Mouse (Mus musculus): Measurements from ENCODE around the gene Acadvl.

Gene Acadvl

GRCm38 (mm10) chr11:70028401-70029129 lies 13.4 kb upstream of the Acadvl start:
- in situ Hi-C loops (cut with MboI, MseI), result no loop called here

- in situ Hi-C loops (cut with MboI, MseI), result no loop called here
Observed at GRCm38 (mm10) chr11:70027397-70027796, 12.2 kb upstream of the Acadvl start.

- in situ Hi-C loops (cut with MboI, MseI), result no loop called here
Observed at GRCm38 (mm10) chr11:70026689-70027088, 11.5 kb upstream of the Acadvl start.

GRCm38 (mm10) chr11:70024151-70024514 lies 8.9 kb upstream of the Acadvl start:
- in situ Hi-C loops (cut with MboI, MseI), result no loop called here

- in situ Hi-C loops (cut with MboI, MseI), result no loop called here
Observed at GRCm38 (mm10) chr11:70023481-70024150, 8.4 kb upstream of the Acadvl start.

GRCm38 (mm10) chr11:70021264-70022132 lies 6.3 kb upstream of the Acadvl start:
- in situ Hi-C loops (cut with MboI, MseI), result no loop called here

- in situ Hi-C loops (cut with MboI, MseI), result no loop called here
Observed at GRCm38 (mm10) chr11:70020731-70021263, 5.6 kb upstream of the Acadvl start.

- in situ Hi-C loops (cut with MboI, MseI), result no loop called here
Observed at GRCm38 (mm10) chr11:70020022-70020631, 4.9 kb upstream of the Acadvl start.

- in situ Hi-C loops (cut with MboI, MseI), result loop anchor here (10.0 kb wide), 1 partner anchor 605 kb away; the partner anchor contains the start of gene Kdm6b
Observed at GRCm38 (mm10) chr11:70019495-70020021, 4.3 kb upstream of the Acadvl start.

GRCm38 (mm10) chr11:70018131-70018990 lies 3.1 kb upstream of the Acadvl start:
- in situ Hi-C loops (cut with MboI, MseI), result loop anchor here (10.0 kb wide), 1 partner anchor 604 kb away; the partner anchor contains the start of gene Kdm6b

- in situ Hi-C loops (cut with MboI, MseI), result loop anchor here (10.0 kb wide), 1 partner anchor 602 kb away; the partner anchor contains the start of gene Kdm6b
Observed at GRCm38 (mm10) chr11:70017199-70017767, 2.1 kb upstream of the Acadvl start.

GRCm38 (mm10) chr11:70016669-70017068 lies 1.5 kb upstream of the Acadvl start, which contains the start of gene Dlg4:
Gene Dlg4 (plus strand): TSS chr11:70016942.
- in situ Hi-C loops (cut with MboI, MseI), result loop anchor here (10.0 kb wide), 1 partner anchor 602 kb away; the partner anchor contains the start of gene Kdm6b

GRCm38 (mm10) chr11:70016177-70016576 lies 966 bp upstream of the Acadvl start:
- in situ Hi-C loops (cut with MboI, MseI), result loop anchor here (10.0 kb wide), 1 partner anchor 601 kb away; the partner anchor contains the start of gene Kdm6b

GRCm38 (mm10) chr11:70015677-70016076 lies 466 bp upstream of the Acadvl start:
- in situ Hi-C loops (cut with MboI, MseI), result loop anchor here (10.0 kb wide), 1 partner anchor 601 kb away; the partner anchor contains the start of gene Kdm6b

GRCm38 (mm10) chr11:70014051-70014450 lies 1.2 kb downstream of the Acadvl start:
- in situ Hi-C loops (cut with MboI, MseI), result loop anchor here (10.0 kb wide), 1 partner anchor 599 kb away; the partner anchor contains the start of gene Kdm6b

- in situ Hi-C loops (cut with MboI, MseI), result loop anchor here (10.0 kb wide), 1 partner anchor 599 kb away; the partner anchor contains the start of gene Kdm6b
Observed at GRCm38 (mm10) chr11:70013408-70013807, 1.8 kb downstream of the Acadvl start.

- in situ Hi-C loops (cut with MboI, MseI), result loop anchor here (10.0 kb wide), 1 partner anchor 598 kb away; the partner anchor contains the start of gene Kdm6b
Observed at GRCm38 (mm10) chr11:70012931-70013330, 2.3 kb downstream of the Acadvl start.

GRCm38 (mm10) chr11:70010961-70011360 lies 4.2 kb downstream of the Acadvl start:
- in situ Hi-C loops (cut with MboI, MseI), result loop anchor here (10.0 kb wide), 1 partner anchor 596 kb away; the partner anchor contains the start of gene Kdm6b

- in situ Hi-C loops (cut with MboI, MseI), result loop anchor here (10.0 kb wide), 1 partner anchor 596 kb away; the partner anchor contains the start of gene Kdm6b
Observed at GRCm38 (mm10) chr11:70010548-70010947, 4.7 kb downstream of the Acadvl start.

All from T-helper 1 cell (primary cell).